Mouse (Mus musculus) liver, postnatal 0 days (tissue): ENCODE measurements at regions not wholly inside any gene's neighbourhood (a gene's known extent, or its start where the extent isn't known, plus 50 kb on each side); places are given as distances from the start of the nearest gene placed in this dataset.

Experiments used
- ATAC-seq: fragments of 200-750 bp; cut with Nextera tagmentation; 2 replicates; pipeline ENCODE4 v1.8.0; 2017; ENCODE audit warnings: mild to moderate bottlenecking, moderate library complexity
- DNase-seq: peaks from one replicate; pipeline ENCODE4 v3.0.0-alpha.2; 2016
- H3K27ac ChIP-seq: fragments of 300-500 bp; sonication (generic); 2 replicates; pipeline ENCODE4 v1.5.1; 2014; ENCODE audit warnings: antibody characterized with exemption, moderate library complexity, mild to moderate bottlenecking, low read depth
- H3K27me3 ChIP-seq: fragments of 300-500 bp; sonication (generic); 2 replicates; pipeline ENCODE4 v1.6.1; 2014; ENCODE audit warnings: low read length, control low read depth, mixed read lengths; ENCODE audit not compliant: insufficient read depth
- H3K36me3 ChIP-seq: fragments of 300-500 bp; sonication (generic); replicated peaks from 2 replicates; pipeline ENCODE4 v1.6.1; 2014; ENCODE audit warnings: mild to moderate bottlenecking, control low read depth, low read length, moderate library complexity, mixed read lengths; ENCODE audit not compliant: insufficient read depth
- H3K4me1 ChIP-seq: fragments of 300-500 bp; sonication (generic); 2 replicates; pipeline ENCODE4 v1.6.1; 2014; ENCODE audit warnings: antibody characterized with exemption, mild to moderate bottlenecking, control low read depth; ENCODE audit not compliant: insufficient read depth
- H3K4me2 ChIP-seq: fragments of 300-500 bp; sonication (generic); 2 replicates; pipeline ENCODE4 v1.6.1; 2014; ENCODE audit warnings: low read depth, mild to moderate bottlenecking, low read length, moderate library complexity, mixed read lengths
- H3K4me3 ChIP-seq: fragments of 300-500 bp; sonication (generic); 2 replicates; pipeline ENCODE4 v1.5.1; 2014; ENCODE audit warnings: low read depth, low read length
- H3K9ac ChIP-seq: fragments of 300-500 bp; sonication (generic); replicated peaks from 2 replicates; pipeline ENCODE4 v1.6.1; 2014; ENCODE audit warnings: mild to moderate bottlenecking, moderate library complexity
- H3K9me3 ChIP-seq: fragments of 300-500 bp; sonication (generic); 2 replicates; pipeline ENCODE4 v1.6.1; 2016; ENCODE audit warnings: mild to moderate bottlenecking, control low read depth, low read length, mixed read lengths
- CTCF ChIP-seq: sonication (generic); IDR thresholded peaks from 2 replicates; pipeline ENCODE4 v1.5.1; 2016; ENCODE audit warnings: antibody characterized with exemption, low read depth
- EP300 ChIP-seq: IDR thresholded peaks from 2 replicates; pipeline ENCODE4 v1.6.1; 2016; ENCODE audit warnings: antibody characterized with exemption, low read depth, mild to moderate bottlenecking
- WGBS: fragments of 180-500 bp; shearing (Covaris S2); extraction: QIAGEN DNeasy Blood & Tissue Kit; methylation state at CpG from one replicate; pipeline ENCODE4 v1.1.7; 2014; ENCODE audit not compliant: insufficient replicate concordance; 5-methylcytosine and 5-hydroxymethylcytosine counted together

GRCm38 (mm10) chr5:4267717-4268116, 75.5 kb downstream of the Mterf1b start:
- TF ChIP-seq CTCF (no peak), EP300 (no peak)
- 74% methylated on average over 2 of the region's 2 CpGs for WGBS
- Histone ChIP-seq H3K27ac (no peak overlapping the region), H3K36me3 (no peaks in the 10 kb centered on the region), H3K4me3 (no peak overlapping the region), H3K27me3 (no peaks in the 10 kb centered on the region), H3K9ac (no peak overlapping the region), H3K4me1 (no peaks in the 10 kb centered on the region), H3K4me2 (no peak overlapping the region), H3K9me3 (no peaks in the 10 kb centered on the region)
- DNase-seq (no peak), ATAC-seq (no peak)

- Histone ChIP-seq H3K27me3 (no peaks in the 10 kb centered on the region), H3K27ac (no peak overlapping the region), H3K4me2 (no peak overlapping the region), H3K9ac (no peak overlapping the region), H3K4me3 (no peak overlapping the region), H3K4me1 (no peaks in the 10 kb centered on the region), H3K36me3 (no peaks in the 10 kb centered on the region), H3K9me3 (no peaks in the 10 kb centered on the region)
- WGBS: 67% methylated on average over 5 of the region's 5 CpGs
- TF ChIP-seq CTCF: no peak
- no peak for TF ChIP-seq EP300
- ATAC-seq: no peak
- DNase-seq: no peak
Observed at GRCm38 (mm10) chr5:4273001-4273400, 80.8 kb downstream of the Mterf1b start.

GRCm38 (mm10) chr5:4303616-4304015, 111.4 kb downstream of the Mterf1b start:
- no peak overlapping the region for H3K27ac ChIP-seq
- no peaks in the 10 kb centered on the region for H3K27me3 ChIP-seq
- no peaks in the 10 kb centered on the region for H3K9me3 ChIP-seq
- no peak for DNase-seq
- no peak overlapping the region for H3K9ac ChIP-seq
- H3K4me1 ChIP-seq: no peaks in the 10 kb centered on the region
- WGBS: 36% methylated on average over 4 of the region's 4 CpGs
- TF ChIP-seq CTCF: no peak
- TF ChIP-seq EP300: no peak
- H3K36me3 ChIP-seq: no peaks in the 10 kb centered on the region
- H3K4me2 ChIP-seq: no peak overlapping the region
- ATAC-seq: no peak
- no peak overlapping the region for H3K4me3 ChIP-seq

- no peak for TF ChIP-seq CTCF
- no peak for TF ChIP-seq EP300
- H3K9me3 ChIP-seq: no peaks in the 10 kb centered on the region
- WGBS: 69% methylated on average over 5 of the region's 5 CpGs
- H3K4me2 ChIP-seq: no peak overlapping the region
- H3K27ac ChIP-seq: no peak overlapping the region
- DNase-seq: no peak
- no peaks in the 10 kb centered on the region for H3K36me3 ChIP-seq
- no peak for ATAC-seq
- H3K9ac ChIP-seq: no peak overlapping the region
- no peaks in the 10 kb centered on the region for H3K4me1 ChIP-seq
- H3K27me3 ChIP-seq: no peaks in the 10 kb centered on the region
- H3K4me3 ChIP-seq: no peak overlapping the region
Observed at GRCm38 (mm10) chr5:4304201-4304600, 112.0 kb downstream of the Mterf1b start.

- WGBS: 62% methylated on average over 5 of the region's 5 CpGs
- no peaks in the 10 kb centered on the region for H3K4me1 ChIP-seq
- ATAC-seq (no peak), DNase-seq (no peak)
- H3K27ac ChIP-seq: no peak overlapping the region
- H3K4me2 ChIP-seq: no peak overlapping the region
- no peaks in the 10 kb centered on the region for H3K9me3 ChIP-seq
- H3K27me3 ChIP-seq: no peaks in the 10 kb centered on the region
- TF ChIP-seq EP300 (no peak), CTCF (no peak)
- no peaks in the 10 kb centered on the region for H3K36me3 ChIP-seq
- H3K9ac ChIP-seq: no peak overlapping the region
- H3K4me3 ChIP-seq: no peak overlapping the region
Observed at GRCm38 (mm10) chr5:4308514-4308913, 116.3 kb downstream of the Mterf1b start.

- Histone ChIP-seq H3K9ac (no peak overlapping the region), H3K27me3 (no peaks in the 10 kb centered on the region), H3K4me2 (no peak overlapping the region), H3K4me1 (no peaks in the 10 kb centered on the region), H3K36me3 (no peaks in the 10 kb centered on the region), H3K9me3 (no peaks in the 10 kb centered on the region), H3K4me3 (no peak overlapping the region), H3K27ac (no peak overlapping the region)
- 68% methylated on average over 4 of the region's 4 CpGs for WGBS
- no peak for DNase-seq
- no peak for ATAC-seq
- no peak for TF ChIP-seq EP300
- TF ChIP-seq CTCF: no peak
Observed at GRCm38 (mm10) chr5:4311169-4311568, 119.0 kb downstream of the Mterf1b start.

- H3K9ac ChIP-seq: no peak overlapping the region
- DNase-seq (no peak), ATAC-seq (no peak)
- no peak overlapping the region for H3K4me3 ChIP-seq
- H3K4me1 ChIP-seq: no peaks in the 10 kb centered on the region
- no peaks in the 10 kb centered on the region for H3K36me3 ChIP-seq
- no peaks in the 10 kb centered on the region for H3K9me3 ChIP-seq
- H3K27ac ChIP-seq: no peak overlapping the region
- WGBS: 59% methylated on average over 4 of the region's 4 CpGs
- TF ChIP-seq CTCF (no peak), EP300 (no peak)
- H3K27me3 ChIP-seq: no peaks in the 10 kb centered on the region
- no peak overlapping the region for H3K4me2 ChIP-seq
Observed at GRCm38 (mm10) chr5:4311599-4311998, 119.4 kb downstream of the Mterf1b start.
